Mouse (Mus musculus) ES-Bruce4 (cell line): Measurements from ENCODE around the gene Thada.

Experiments
- CTCF ChIP-seq: IDR thresholded peaks from one replicate; pipeline ENCODE4 v1.8.1; 2011; ENCODE audit warnings: low read depth, low read length
- EP300 ChIP-seq: IDR thresholded peaks from 2 replicates; pipeline ENCODE4 v1.6.1; 2011; ENCODE audit warnings: low read depth, low read length; ENCODE audit not compliant: insufficient read depth
- POLR2A ChIP-seq: IDR thresholded peaks from one replicate; pipeline ENCODE4 v1.8.1; 2011; ENCODE audit warnings: low read length; ENCODE audit not compliant: insufficient read depth

DNA sequence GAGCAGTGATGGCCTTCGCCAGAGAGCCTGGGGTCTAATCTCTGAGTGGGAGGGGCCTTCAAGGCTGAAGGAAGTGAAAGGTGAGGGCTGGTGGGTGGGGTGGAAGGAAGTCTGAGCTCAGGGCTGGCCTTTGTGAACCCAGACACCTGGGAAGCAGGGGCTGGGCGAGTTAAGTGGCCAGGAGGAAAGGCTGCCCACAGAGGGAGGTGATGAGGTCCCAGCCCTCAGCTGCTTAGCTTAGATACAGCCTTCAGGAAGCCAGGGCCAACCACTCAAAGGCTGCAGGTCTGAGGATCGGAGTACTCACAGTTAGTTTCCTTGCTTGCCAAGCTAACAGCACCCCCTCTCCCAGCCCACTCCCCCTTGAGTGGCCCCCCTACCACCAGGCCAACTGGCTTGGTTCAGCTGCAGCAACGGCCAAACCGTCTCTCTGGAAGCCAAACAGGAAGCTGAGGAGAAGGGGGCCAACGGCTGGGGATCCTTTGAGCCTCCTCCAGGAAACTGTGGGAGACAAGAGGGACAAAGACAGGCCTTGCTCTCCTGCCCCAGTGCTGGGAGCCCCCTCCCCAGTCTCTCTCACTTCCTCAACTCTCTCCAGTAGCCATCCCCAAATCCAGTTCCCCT is 304.7 kb downstream of the Thada start:
- TF ChIP-seq CTCF (no peak), POLR2A (no peak), EP300 (no peak)
